Mouse (Mus musculus): Measurements from ENCODE around the gene Qpct.
"Not testable (repeated sequence)": the region's sequence is repeated elsewhere in the genome, so short reads cannot be mapped to it uniquely, and the experiment has no call there.

Qpct gene

GRCm38 (mm10) chr17:79071951-79072350, 20.2 kb downstream of the Qpct start:
- DNase-seq (ENCODE audit: low spot score) = no peak

- DNase-seq (ENCODE audit: low spot score) = no peak
Measured at GRCm38 (mm10) chr17:79076974-79077847, 25.5 kb downstream of the Qpct start.

- DNase-seq (ENCODE audit: low spot score) = no peak
Measured at GRCm38 (mm10) chr17:79077848-79078146, 26.1 kb downstream of the Qpct start.

GRCm38 (mm10) chr17:79078248-79078647, 26.5 kb downstream of the Qpct start:
- no peak for DNase-seq (ENCODE audit: low spot score)

GRCm38 (mm10) chr17:79091710-79092109, 40.0 kb downstream of the Qpct start:
- DNase-seq (ENCODE audit: low spot score) = no peak

GRCm38 (mm10) chr17:79093286-79093975, 41.7 kb downstream of the Qpct start:
- no peak for DNase-seq (ENCODE audit: low spot score)

GRCm38 (mm10) chr17:79095624-79096023, 43.9 kb downstream of the Qpct start:
- no peak for DNase-seq (ENCODE audit: low spot score)

- DNase-seq (ENCODE audit: low spot score) = no peak
Measured at GRCm38 (mm10) chr17:79099866-79100265, 48.2 kb downstream of the Qpct start.

GRCm38 (mm10) chr17:79108238-79108637, 56.5 kb downstream of the Qpct start:
- DNase-seq (ENCODE audit: low spot score) = no peak

- DNase-seq (ENCODE audit: low spot score) = no peak
Measured at GRCm38 (mm10) chr17:79109576-79109975, 57.9 kb downstream of the Qpct start.

- no peak for DNase-seq (ENCODE audit: low spot score)
Measured at GRCm38 (mm10) chr17:79110936-79111348, 59.2 kb downstream of the Qpct start.

- not testable (repeated sequence) for DNase-seq (ENCODE audit: low spot score)
Measured at GRCm38 (mm10) chr17:79115248-79115647, 63.5 kb downstream of the Qpct start.

- DNase-seq (ENCODE audit: low spot score) = no peak
Measured at GRCm38 (mm10) chr17:79119066-79119465, 67.4 kb downstream of the Qpct start.

- no peak for DNase-seq (ENCODE audit: low spot score)
Measured at GRCm38 (mm10) chr17:79120269-79120668, 68.6 kb downstream of the Qpct start.

GRCm38 (mm10) chr17:79133740-79134139, 82.0 kb downstream of the Qpct start:
- peak; percentile 9 for DNase-seq (ENCODE audit: low spot score)

GRCm38 (mm10) chr17:79135826-79136225, 84.1 kb downstream of the Qpct start:
- no peak for DNase-seq (ENCODE audit: low spot score)

- no peak for DNase-seq (ENCODE audit: low spot score)
Measured at GRCm38 (mm10) chr17:79136401-79136800, 84.7 kb downstream of the Qpct start.
